ENCODE assay signal across 22 mouse cellular contexts in the genomic region with DNA sequence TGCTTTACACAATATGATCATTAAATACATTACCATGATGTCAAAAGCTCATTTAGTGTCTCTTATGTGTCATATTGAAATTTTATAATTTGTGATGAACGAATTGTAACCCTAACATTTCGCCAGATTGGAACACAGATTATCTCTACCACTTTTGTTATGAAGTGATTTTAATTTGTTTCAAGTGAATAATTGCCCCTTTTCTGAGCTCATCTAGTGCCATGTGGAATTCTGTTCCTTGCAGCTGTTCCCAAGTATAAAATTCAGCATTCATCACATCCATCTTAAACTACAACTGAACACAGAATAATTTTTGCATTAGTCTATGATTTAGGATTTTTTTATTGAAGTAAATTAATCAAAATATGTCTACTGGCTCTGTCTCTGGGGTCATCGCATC.
DNase-seq lines count a peak whose midpoint lies in the region; ATAC-seq and TF ChIP-seq lines count a peak whose summit lies in the region.
"Had no signal": no experiment of that assay in that cellular context is flagged by ENCODE, and none has a peak within 500 bp of the region (broad histone marks: within the 10 kb centered on the region; RNA-seq: fewer than 3 reads in every experiment).

No protein-coding gene starts in this region.

- no peak overlapping the region for H3K4me3 ChIP-seq in forebrain, embryonic 16.5 days (replicated peaks; ENCODE audit: low read length)
- H3K4me3 ChIP-seq in forebrain, embryonic 12.5 days (replicated peaks), result no peak overlapping the region
- H3K4me3 ChIP-seq in layer of hippocampus, adult 2 months, result no peak overlapping the region
- H3K4me3 ChIP-seq: embryonic facial prominence, embryonic 13.5 days; embryonic facial prominence, embryonic 15.5 days; erythroblast, embryonic 14.5 days; forebrain, embryonic 13.5 days had no signal

- no peaks in the 10 kb centered on the region for H3K36me3 ChIP-seq in forebrain, embryonic 16.5 days (ENCODE audit: control insufficient read depth, insufficient read depth)
- no peaks in the 10 kb centered on the region for H3K36me3 ChIP-seq in forebrain, embryonic 12.5 days (replicated peaks)
- H3K36me3 ChIP-seq: embryonic facial prominence, embryonic 13.5 days; embryonic facial prominence, embryonic 15.5 days had no signal

- no peak overlapping the region for H3K27ac ChIP-seq in forebrain, embryonic 16.5 days (ENCODE audit: low read length)
- H3K27ac ChIP-seq in forebrain, embryonic 12.5 days, result no peak overlapping the region
- peak overlapping the region; percentile 83 for H3K27ac ChIP-seq in layer of hippocampus, adult 2 months
- H3K27ac ChIP-seq: embryonic facial prominence, embryonic 13.5 days; embryonic facial prominence, embryonic 15.5 days; forebrain, embryonic 13.5 days had no signal

- peaks cover 11% of the 10 kb centered on the region for H3K4me1 ChIP-seq in forebrain, embryonic 16.5 days (replicated peaks; ENCODE audit: control insufficient read depth, insufficient read depth, low read length)
- H3K4me1 ChIP-seq in forebrain, embryonic 12.5 days, result peaks cover 16% of the 10 kb centered on the region
- H3K4me1 ChIP-seq: embryonic facial prominence, embryonic 13.5 days; embryonic facial prominence, embryonic 15.5 days had no signal

- 76% methylated on average over 3 of the region's 3 CpGs for WGBS in forebrain, embryonic 16.5 days
- WGBS in forebrain, embryonic 12.5 days, result 82% methylated on average over 3 of the region's 3 CpGs

- peak in 1 of 2 experiments; percentile 24 for DNase-seq in layer of hippocampus, adult 2 months (ENCODE audit: low spot score in 2 of 2)
- no peak for DNase-seq in layer of hippocampus, adult 11-12 months (ENCODE audit: low spot score)
- DNase-seq in layer of hippocampus, adult 9-11 months, result peak; percentile 25
- DNase-seq in layer of hippocampus, postnatal 25 days (ENCODE audit: extremely low spot score in 1 of 2, low spot score in 1 of 2), result no peak
- DNase-seq in brain, embryonic 14.5 days (ENCODE audit: low read depth), result peak; percentile 28
- no peak for DNase-seq in urinary bladder, postnatal 4 days (ENCODE audit: low spot score in 2 of 2)
- DNase-seq: adrenal gland, adult 2 months; adrenal gland, postnatal 10 days; adrenal gland, postnatal 25 days; cerebellum, adult 11 months; cerebellum, adult 18-20 months; cerebellum, adult 8-10 months; cerebellum, adult 9-11 months; cerebellum, postnatal 14 days; cerebellum, postnatal 36 days; embryo, embryonic 11 days had no signal

- no peaks in the 10 kb centered on the region for H3K9me3 ChIP-seq in forebrain, embryonic 16.5 days (ENCODE audit: control insufficient read depth, low read length)
- H3K9me3 ChIP-seq in forebrain, embryonic 12.5 days, result no peaks in the 10 kb centered on the region
- H3K9me3 ChIP-seq: embryonic facial prominence, embryonic 13.5 days; embryonic facial prominence, embryonic 15.5 days; forebrain, embryonic 13.5 days had no signal

- no peak for TF ChIP-seq CTCF in layer of hippocampus, adult 2 months (conservative IDR thresholded peaks at IDR 0.05)
- no peak for TF ChIP-seq CTCF in brain, embryonic 14.5 days (IDR thresholded peaks at IDR 0.05; ENCODE audit: borderline replicate concordance, extremely low read depth, insufficient read depth, insufficient read length)

- H3K9ac ChIP-seq in forebrain, embryonic 16.5 days (replicated peaks; ENCODE audit: low read depth, low read length), result no peak overlapping the region
- H3K9ac ChIP-seq in forebrain, embryonic 12.5 days, result no peak overlapping the region
- H3K9ac ChIP-seq: embryonic facial prominence, embryonic 13.5 days; embryonic facial prominence, embryonic 15.5 days; forebrain, embryonic 13.5 days had no signal

- no peak for TF ChIP-seq POLR2A in brain, embryonic 14.5 days (IDR thresholded peaks at IDR 0.05; ENCODE audit: borderline replicate concordance, extremely low read depth, insufficient read depth, insufficient read length, poor library complexity, severe bottlenecking)

- H3K4me2 ChIP-seq in forebrain, embryonic 16.5 days (ENCODE audit: low read length), result no peak overlapping the region
- H3K4me2 ChIP-seq in forebrain, embryonic 12.5 days, result no peak overlapping the region
- H3K4me2 ChIP-seq: embryonic facial prominence, embryonic 13.5 days; embryonic facial prominence, embryonic 15.5 days; forebrain, embryonic 13.5 days had no signal

- no peaks in the 10 kb centered on the region for H3K27me3 ChIP-seq in forebrain, embryonic 16.5 days (replicated peaks; ENCODE audit: control insufficient read depth, insufficient read depth, low read length)
- peaks cover 3% of the 10 kb centered on the region; the same call in 1 of the 2 replicates for H3K27me3 ChIP-seq in forebrain, embryonic 12.5 days
- H3K27me3 ChIP-seq: embryonic facial prominence, embryonic 13.5 days; embryonic facial prominence, embryonic 15.5 days; forebrain, embryonic 13.5 days had no signal

- ATAC-seq in forebrain, embryonic 16.5 days, result 0 out of 2 replicates have a peak, but pooled peaks have one; percentile 23
- ATAC-seq in forebrain, embryonic 12.5 days (ENCODE audit: low FRiP score), result no peak
- ATAC-seq: forebrain, embryonic 13.5 days had no signal

Comparison
In these comparisons a context has a peak if more than half of its experiments do, and no peak if none do; other contexts are left out.
1. DNase-seq: peak in layer of hippocampus, adult 9-11 months (single experiment) and brain, embryonic 14.5 days (single experiment); none in layer of hippocampus, adult 11-12 months (single experiment), layer of hippocampus, postnatal 25 days (0 of 2) and urinary bladder, postnatal 4 days (0 of 2).